Mouse (Mus musculus) thymus, postnatal 0 days (tissue): ENCODE measurements around the gene Rab3d. TPM values are rescaled to one million over a fixed set of nuclear protein-coding genes. Genes with fewer than 3 reads are reported as not detected.
A peak's percentile ranks its signal among the peaks of the same experiment; 100 is the strongest.
"Not testable (repeated sequence)": the region's sequence is repeated elsewhere in the genome, so short reads cannot be mapped to it uniquely, and the experiment has no call there.

Experiments used
- DNase-seq: peaks from one replicate; pipeline ENCODE4 v3.0.0-alpha.2; 2015; ENCODE audit warnings: low spot score
- polyA plus RNA-seq: library from polyadenylated mRNA; unstranded; fragments of >200 nt; fragmentation: Nextera tagmentation; extraction: Ambion mirVana; gene quantifications from 2 replicates; pipeline ENCODE4 v1.2.1, GENCODE M21; 2015

The Rab3d gene
- polyA plus RNA-seq, 1 experiment from 2014 or later, result 14.7 TPM

DNA sequence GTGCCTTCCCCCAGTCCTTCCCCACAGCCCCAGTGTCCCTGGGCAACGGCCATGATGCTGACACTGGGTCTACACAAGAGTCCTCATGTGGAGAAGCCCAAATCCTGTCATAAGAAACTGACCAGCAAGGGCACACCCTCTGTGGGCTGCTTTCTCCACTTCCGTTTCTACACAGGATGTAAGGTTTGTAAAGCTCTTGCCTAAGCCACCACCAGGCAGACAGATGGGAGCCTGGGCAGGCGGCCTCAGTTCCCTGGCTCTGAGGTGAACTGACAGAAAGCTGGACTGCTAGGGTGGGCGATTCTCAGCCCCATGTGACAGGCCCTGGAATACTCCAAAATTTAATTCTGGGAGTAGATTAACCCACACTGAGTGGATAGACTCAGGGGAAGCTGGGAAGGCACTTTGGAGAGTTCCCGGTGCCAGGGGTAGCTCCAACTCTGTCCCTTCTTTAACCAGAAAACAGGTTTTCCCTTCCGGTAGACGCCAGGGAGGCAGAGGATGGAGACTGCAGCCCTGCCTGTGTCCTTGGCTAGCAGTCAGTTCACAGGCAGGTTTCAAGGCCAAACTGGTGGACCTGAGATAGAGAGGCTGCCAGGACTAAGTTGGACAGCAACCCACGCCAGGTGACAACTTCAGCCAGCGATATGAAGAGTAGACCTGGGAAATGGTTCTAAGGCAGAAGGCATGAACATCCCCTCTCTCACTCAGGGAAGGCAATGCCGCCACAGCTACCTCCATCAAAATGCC is 8.3 kb downstream of the Rab3d start:
- DNase-seq, result peak; percentile 22

DNA sequence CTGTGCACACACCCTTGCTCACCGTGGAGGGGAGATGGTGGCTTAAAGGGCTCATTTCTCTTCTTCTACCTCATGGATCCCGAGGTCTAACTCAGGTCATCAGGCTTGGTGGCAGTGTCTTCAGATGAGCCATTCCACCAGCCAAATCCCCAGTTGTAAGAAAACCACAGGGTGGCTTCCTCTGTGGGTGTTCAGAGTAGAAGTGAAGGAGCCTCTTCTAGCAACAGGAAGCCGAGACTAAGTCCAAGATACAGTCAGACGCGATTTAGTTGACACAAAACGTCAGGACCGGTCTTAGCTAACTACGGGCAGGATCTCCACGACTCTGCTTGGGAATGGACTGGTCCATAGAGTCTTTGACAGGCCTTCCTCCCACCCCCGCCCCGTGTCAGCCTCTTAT is 9.8 kb downstream of the Rab3d start:
- DNase-seq, result peak; percentile 31

DNA sequence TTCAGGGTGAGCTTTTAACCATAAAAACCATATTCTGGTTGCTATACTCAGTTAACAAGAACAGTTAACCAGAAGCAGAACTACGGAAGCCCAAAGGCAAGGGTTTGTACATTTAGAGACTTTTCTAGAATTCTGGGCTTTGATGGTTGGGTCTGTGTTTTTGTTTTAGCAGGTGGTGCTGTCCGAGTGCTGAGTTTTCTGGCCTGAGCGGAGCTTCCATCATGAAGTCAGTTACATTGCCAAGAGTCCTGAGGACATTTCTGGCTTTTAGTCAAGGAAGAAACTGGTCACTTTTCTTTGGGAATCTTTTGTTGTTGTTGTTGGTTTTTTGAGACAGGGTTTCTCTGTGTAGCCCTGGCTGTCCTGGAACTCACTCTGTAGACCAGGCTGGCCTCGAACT is 14.0 kb downstream of the Rab3d start:
- no peak for DNase-seq

DNA sequence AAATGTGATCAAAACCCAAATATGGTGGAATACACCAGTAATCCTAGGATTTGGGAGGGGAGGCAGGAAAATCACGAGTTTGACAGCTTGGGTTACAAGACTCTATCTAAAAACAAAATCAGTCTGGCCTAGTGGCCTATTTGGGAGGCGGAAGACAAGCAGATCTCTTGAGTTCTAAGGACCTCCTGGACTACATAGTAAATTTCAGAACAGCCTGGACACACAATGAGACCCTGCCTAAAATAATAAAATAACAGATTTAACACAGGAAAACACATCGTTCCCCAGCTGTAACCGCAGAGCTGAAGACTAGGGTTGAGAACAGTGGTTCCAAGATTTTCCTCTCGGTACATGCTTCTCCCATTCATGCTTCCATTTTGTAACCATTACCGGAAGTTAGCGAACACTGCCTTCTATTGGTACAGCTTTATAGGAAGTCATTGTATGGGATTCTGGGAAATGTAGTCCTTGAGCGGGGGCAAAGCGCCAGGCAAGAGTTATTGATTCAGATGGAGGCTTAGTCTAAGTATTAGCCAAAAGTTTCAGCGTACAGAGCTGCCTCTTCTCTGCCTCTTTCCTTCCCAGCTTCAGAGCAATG is 16.7 kb downstream of the Rab3d start:
- DNase-seq, result peak; percentile 75

DNA sequence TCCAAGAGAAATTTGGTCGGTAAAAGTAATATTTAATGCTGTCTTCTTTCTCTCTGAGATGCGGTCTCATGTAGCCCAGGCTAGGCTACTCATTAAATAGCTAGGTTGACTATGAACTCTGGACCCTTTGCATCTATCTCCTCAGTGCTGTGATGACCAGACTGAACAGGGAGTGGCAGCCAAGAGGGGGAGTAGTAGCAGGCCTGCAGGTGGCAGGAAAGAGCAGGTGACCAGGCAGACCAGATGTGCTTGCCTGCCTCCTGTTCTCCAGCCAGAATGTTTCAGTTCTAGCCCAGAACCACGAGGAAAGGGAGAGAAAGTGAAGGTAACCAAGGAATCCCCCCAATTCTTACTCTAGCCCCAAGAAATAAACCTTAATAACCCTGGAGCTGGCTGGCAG is 28.8 kb downstream of the Rab3d start:
- no peak for DNase-seq

DNA sequence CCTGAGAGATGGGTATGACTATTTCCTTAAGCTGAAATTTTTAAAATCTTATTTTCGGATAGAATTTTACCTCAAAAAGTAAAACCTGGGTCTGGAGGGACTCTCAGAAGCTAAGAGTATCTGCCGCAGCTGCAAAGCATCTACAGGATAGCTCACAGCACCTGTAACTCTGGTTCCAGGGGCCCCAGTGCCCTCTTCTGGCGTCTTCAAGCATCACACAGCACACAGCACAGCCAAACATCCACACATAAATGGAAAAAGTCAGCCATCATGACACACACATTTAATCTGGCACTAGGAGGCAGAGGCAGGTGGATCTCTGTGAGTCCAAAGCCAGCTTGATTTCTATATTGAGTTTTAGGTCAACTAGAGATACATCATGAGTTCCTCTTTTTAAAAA is 41.4 kb downstream of the Rab3d start:
- DNase-seq, result peak; percentile 12

DNA sequence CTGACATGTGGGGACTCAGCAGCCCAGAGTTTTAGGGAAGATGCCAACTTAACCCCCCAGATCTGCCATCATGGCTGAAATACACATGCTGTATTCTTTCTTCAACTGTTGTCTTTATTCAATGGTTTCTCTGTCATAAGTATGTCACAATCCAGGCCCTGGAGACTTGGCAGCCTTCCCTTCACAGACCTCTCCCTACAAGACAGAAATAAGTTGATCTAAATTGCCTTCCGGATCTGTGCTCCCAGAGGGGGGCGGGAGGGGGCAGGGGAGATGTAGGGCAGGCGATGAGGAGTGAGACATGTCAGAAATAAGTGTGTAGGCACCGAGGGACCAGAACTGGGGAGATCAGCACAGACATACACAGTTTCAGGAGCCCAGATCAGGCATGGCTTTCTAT is 45.8 kb downstream of the Rab3d start:
- DNase-seq, result no peak

DNA sequence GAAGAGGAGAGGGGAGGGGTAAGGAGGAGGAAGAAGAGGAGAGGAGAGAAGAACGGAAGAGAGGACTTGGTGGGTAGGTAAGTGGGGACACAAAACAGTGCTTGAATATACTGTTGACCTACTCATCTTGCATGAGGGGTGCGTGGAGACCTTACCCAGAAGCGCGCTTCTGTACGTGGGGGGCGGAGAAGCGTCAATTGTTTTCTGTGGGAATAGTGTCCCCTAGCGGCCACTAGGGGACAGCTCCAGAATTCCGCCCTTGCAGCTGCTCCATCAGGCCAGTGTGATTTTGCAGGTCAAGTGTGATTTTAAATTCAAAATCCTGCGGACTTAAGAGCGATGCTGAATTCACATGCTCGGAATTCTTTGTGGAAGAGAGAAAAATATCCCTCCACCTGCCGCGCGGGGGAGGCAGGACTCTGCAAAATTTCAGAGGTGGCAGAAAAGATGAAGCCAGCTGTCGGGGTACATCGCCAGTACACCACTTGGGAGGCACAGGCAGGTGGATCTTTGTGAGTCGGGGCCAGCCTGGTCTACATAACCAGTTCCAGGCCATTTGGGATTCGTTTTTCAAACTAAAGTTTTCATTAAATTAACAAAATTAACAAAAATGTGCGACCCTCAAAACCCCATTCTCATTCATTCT is 47.0 kb downstream of the Rab3d start:
- peak; percentile 65 for DNase-seq

DNA sequence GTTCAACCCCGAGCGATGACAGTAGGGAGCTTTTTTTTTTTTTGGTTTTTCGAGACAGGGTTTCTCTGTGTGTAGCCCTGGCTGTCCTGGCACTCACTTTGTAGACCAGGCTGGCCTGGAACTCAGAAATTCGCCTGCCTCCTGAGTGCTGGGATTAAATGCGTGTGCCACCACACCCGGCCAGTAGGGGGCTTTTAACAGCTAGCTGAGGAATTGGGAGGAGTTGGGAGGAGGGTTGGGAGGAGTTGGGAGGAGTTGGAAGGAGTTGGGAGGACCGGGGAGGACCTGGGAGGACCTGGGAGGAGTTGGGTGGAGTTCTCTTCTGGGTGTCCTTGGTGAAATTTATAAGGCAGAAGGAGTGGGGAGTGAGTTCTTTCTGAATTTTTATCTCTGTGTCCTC is 48.7 kb downstream of the Rab3d start:
- not testable (repeated sequence) for DNase-seq

DNA sequence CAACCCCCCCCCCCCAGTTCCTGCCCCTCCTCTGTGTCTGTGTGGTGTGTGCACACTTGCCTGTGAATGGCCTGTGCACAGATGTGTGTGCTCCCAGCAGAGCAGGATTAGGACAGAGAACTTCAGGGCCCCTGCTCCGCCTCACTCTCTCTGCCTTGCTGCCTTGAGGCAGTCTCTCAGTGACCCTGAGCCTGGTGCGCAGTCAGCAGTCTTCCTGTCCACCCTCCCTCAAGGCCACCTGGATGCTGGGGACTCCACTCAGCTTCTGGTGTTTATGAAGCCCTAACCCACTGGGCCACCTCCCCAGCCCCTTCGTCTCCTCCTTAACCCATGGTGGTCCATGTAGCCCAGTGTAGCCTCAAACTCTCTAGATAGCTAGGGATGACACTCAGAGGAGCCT is 50.3 kb downstream of the Rab3d start:
- no peak for DNase-seq

DNA sequence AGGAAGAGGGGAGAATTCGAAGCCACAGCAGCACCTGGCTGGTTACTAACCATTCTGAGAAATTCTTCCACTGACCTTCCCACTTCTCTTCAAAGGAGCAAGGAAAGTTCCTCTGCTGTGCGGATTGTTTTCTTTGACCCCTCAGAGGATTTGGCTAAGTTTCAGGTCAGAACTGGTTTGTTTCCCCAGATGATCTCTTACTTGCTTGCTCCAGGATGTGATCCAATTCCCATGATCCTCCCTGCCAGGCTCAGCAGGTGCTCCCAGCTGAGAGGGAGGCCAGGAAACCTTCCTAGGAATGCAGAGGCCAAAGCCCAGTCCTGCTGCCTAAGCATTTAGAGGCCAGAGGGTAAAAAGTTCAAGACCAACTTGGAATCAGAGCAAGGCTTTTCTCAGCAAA is 51.4 kb downstream of the Rab3d start:
- no peak for DNase-seq

DNA sequence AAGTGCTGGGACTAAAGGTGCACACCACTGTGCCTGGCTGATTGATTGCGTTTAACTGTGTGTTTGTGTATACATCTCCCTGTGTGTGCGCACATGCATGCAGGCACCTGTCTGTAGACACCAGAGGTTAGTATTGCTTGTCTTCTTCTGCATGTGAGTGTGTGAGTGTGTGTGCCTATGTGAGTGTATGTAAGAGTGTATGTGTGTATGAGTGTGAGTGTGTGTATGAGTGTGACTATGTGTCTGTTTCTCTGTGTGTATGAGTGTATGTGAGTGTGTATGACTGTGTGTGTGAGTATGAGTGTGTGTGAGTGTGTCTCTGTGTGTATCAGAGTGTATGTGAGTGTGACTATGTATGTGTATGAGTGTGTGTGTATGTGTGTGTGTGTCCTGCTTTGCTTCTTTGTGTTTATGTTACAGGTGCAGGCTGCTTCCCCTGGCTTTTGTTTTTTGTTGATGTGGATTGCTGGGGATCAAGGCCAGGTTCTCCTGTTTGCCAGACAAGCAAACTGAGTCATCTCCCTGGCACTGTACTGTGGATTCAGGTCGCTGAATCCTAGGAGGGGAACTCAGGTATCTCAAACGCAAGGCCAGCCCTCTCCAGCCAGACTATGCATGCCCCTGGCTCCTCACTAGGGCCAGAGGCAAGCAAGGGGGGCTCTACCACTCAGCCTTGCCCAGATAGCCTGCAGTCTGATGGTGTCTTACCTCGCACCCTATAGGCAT is 52.2 kb downstream of the Rab3d start:
- no peak for DNase-seq

DNA sequence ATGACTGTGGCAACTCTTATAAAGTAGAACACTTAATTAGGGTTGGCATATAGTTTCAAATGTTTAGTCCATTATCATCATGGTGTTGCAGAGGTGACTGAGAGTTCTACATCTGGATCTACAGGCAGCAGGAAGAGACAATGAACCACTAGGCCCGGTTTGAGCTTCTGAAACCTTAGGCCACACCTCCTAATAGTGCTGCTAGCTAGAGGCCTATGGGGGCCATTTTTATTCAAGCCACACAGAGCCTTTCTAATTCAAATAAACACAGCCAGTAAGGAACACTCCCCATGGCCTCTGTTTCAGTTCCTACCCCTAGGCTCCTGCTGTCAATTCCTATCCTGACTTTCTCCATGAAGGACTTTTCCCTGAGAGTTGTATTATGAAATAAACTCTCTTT is 55.8 kb downstream of the Rab3d start:
- no peak for DNase-seq

DNA sequence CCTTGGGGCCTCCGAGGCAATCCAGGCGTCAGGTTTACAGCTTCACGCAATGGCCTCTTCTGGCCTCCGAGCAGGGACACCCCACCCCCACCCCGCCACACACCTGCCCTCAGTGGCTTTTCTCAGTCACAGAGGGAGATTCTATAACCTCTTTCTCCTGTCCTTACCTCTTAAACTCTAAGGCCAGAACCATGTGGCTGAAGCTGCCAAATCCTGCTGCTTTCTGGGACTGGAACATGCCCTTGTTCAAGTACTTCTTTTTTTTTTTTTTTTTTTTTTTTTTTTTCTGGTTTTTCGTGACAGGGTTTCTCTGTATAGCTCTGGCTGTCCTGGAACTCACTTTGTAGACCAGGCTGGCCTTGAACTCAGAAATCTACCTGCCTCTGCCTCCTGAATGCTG is 57.6 kb downstream of the Rab3d start:
- DNase-seq, result not testable (repeated sequence)

DNA sequence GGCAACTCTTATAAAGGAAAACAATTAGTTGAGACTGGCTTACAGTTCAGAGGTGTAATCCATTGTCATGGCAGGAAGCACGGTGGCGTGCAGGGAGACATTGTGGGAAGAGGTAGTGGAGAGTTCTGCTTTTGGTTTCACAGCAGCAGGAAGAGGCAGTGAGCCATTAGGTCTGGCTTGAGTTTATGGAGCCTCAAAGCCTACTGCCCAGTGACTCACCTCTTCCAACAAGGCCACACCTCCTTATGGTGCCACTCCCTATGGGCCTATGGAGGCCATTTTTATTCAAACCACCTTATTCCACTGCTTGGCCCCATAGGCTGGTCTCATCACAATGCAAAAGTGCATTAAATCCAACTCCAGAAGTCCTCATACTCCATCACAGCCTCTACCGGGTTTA is 58.4 kb downstream of the Rab3d start:
- no peak for DNase-seq

DNA sequence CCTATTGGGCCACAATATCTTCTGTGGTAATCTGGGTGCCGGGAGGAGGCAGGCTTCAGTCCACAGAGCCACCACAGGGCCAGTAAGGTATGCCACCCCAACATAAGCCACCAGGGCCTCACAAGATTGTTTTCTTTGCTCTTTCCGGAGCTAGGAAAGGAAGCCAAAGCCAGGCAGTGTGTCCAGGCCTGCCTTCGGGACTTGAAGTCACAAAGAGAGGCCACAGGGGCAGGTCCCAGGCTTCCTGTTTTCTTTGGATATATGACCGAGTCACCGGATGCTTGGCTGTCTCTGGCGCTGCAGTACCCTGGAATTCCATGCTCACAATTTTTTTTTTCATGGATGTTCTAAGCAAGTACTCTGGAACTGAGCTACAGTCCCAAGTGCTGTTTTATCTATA is 59.9 kb downstream of the Rab3d start:
- no peak for DNase-seq

DNA sequence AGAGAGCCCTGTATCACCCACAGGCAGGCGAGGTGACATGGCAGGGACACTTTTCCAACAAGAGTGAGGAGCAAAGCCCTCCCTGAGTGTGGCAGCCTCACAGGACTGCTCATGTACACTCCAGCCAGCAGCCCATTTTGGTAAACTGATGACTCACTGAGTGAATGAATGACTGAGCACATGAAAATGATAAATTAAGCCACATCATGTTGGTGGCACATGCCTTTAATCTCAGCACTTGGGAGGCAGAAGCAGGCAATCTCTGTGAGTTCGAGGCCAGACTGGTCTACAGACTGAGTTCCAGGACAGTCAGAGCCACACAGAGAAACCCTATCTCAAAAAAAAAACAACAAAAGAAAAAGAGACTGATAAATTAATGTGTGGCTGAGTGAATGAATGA is 60.5 kb downstream of the Rab3d start:
- DNase-seq, result no peak

Other genes with a start within 250 kb of the Rab3d start
- 16.9 and 21.8 TPM in 2 replicates for gene Ldlr, start 194.7 kb downstream of the Rab3d start, polyA plus RNA-seq
- gene Spc24, start 157.9 kb downstream of the Rab3d start, polyA plus RNA-seq, result 136 and 144 TPM in 2 replicates
- 1.8 and 2.0 TPM in 2 replicates for gene Kank2, start 119.4 kb downstream of the Rab3d start, polyA plus RNA-seq
- 0.16 TPM in 1 of 2 replicates, not detected in the other for gene Angptl8, start 82.7 kb downstream of the Rab3d start, polyA plus RNA-seq
- gene Dock6, start 65.6 kb downstream of the Rab3d start, polyA plus RNA-seq, result 5.3 and 5.9 TPM in 2 replicates
- 0.24 and 0.40 TPM in 2 replicates for gene Ccdc159, start 9.3 kb upstream of the Rab3d start, polyA plus RNA-seq
- gene Tmem205, start 9.4 kb upstream of the Rab3d start, polyA plus RNA-seq, result 29.6 and 31.1 TPM in 2 replicates
- gene Plppr2, start 18.8 kb upstream of the Rab3d start, polyA plus RNA-seq, result 0.36 and 0.51 TPM in 2 replicates
- gene Swsap1, start 37.6 kb upstream of the Rab3d start, polyA plus RNA-seq, result 5.3 and 5.9 TPM in 2 replicates
- 2.5 and 3.1 TPM in 2 replicates for gene Epor, start 45.3 kb upstream of the Rab3d start, polyA plus RNA-seq
- 2.8 and 3.8 TPM in 2 replicates for gene Rgl3, start 71.3 kb upstream of the Rab3d start, polyA plus RNA-seq
- 0.44 and 0.52 TPM in 2 replicates for gene Ccdc151, start 84.4 kb upstream of the Rab3d start, polyA plus RNA-seq
- 68.5 and 72.8 TPM in 2 replicates for gene Prkcsh, start 84.6 kb upstream of the Rab3d start, polyA plus RNA-seq
- 0.04 and 0.16 TPM in 2 replicates for gene Elavl3, start 133.8 kb upstream of the Rab3d start, polyA plus RNA-seq
- gene Gm49318, start 153.1 kb upstream of the Rab3d start, polyA plus RNA-seq, result not detected in 2 replicates
- gene Zfp653, start 153.2 kb upstream of the Rab3d start, polyA plus RNA-seq, result 8.0 and 9.6 TPM in 2 replicates
- gene Ecsit, start 167.2 kb upstream of the Rab3d start, polyA plus RNA-seq, result 44.7 and 44.8 TPM in 2 replicates
- gene Cnn1, start 181.0 kb upstream of the Rab3d start, polyA plus RNA-seq, result 1.4 and 2.9 TPM in 2 replicates
- 174 and 178 TPM in 2 replicates for gene Elof1, start 199.0 kb upstream of the Rab3d start, polyA plus RNA-seq
- gene Acp5, start 217.5 kb upstream of the Rab3d start, polyA plus RNA-seq, result 135 TPM in 2 replicates
- 105 and 111 TPM in 2 replicates for gene Pigyl, start 238.7 kb upstream of the Rab3d start, polyA plus RNA-seq